Mouse (Mus musculus): ENCODE results near the gene Olfr316.
A peak's percentile ranks its signal among the peaks of the same experiment; 100 is the strongest.
"Not testable (repeated sequence)": the region's sequence is repeated elsewhere in the genome, so short reads cannot be mapped to it uniquely, and the experiment has no call there.

The Olfr316 gene

GRCm38 (mm10) chr11:58752434-58752833 is at the start of gene Olfr316:
Olfr316 (plus strand) TSS chr11:58752734.
- no peak for DNase-seq (ENCODE audit: low spot score)

DNA sequence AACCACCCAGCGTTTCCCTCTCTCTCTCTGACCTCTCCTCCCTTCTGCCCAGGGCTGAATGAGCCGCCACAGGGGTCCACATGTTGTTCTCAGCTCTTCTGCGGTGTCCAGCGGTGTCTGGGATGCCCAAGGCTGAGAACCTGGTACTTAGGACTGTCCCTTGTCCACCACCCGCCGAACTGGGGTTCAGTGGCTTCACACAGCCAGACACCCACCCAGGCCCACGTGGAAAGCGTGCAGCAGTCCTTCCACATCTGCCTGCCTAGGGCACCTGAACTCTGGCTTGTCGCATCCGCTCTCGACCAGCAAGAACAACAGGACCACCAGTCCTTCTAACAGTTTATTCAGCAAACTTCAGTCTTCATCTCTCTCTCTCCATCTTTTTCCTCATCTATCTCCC is 43.4 kb upstream of the Olfr316 start:
- DNase-seq (ENCODE audit: low spot score) = no peak

- DNase-seq (ENCODE audit: low spot score) = not testable (repeated sequence)
Measured at GRCm38 (mm10) chr11:58717723-58718122, 34.8 kb upstream of the Olfr316 start.

- DNase-seq (ENCODE audit: low spot score) = peak; percentile 6
Measured at GRCm38 (mm10) chr11:58719701-58720100, 32.8 kb upstream of the Olfr316 start.

DNA sequence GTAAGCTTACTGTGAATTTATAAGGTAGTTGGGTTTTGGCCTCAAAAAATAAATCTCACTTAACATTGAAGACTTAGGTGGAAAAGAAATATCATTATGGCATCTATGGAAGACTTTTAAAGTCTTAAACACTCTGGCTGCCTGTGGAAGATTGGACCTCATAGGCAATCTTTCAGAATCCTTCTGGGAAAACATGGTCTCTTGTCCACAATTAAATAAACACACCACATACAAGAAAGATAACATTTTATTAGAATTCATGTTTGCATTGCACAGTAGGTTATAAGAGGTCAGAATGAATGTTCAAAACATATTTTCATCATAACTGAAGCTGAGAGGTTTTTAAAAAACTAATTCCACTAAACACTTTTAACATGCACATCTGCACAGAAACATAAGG is 28.6 kb upstream of the Olfr316 start, which contains the start of gene Olfr318:
TSS of gene Olfr318 (minus strand) at position 101 of the 400 bp plus-strand sequence.
- no peak for DNase-seq (ENCODE audit: low spot score)

DNA sequence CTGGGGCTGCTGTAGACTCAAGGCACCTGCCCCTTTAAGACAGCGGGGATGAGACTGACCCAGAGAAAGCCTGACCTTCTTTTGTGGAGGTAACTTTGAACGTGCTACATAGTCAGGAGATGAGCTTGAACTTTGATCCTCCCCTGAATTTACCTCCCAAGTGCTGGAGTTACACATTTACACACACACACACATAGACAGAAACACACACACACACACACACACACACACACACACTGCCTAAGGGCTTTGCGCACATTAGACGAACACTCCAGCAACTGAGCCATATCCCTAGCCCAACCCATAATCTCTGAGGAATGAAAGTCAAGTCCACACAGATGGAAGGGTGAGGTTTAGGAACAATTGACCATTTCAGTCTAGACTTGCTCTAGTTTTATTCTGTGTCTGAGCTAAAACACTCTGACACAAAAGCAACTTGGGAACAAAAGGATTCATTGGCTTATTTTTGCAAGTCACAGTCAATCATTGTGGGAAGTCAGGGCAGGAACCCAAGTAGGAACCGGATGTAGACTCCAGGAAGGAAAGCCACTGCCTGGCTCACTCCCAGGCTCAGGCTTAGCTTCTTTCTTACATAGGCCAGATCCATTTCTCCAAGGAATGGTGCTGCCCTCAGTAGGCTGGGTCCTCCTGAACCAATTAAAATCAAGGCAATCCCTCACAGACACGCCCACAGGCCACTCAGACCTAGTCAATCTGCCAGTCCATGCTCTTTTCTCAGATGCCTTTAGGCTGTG is 24.5 kb upstream of the Olfr316 start:
- DNase-seq (ENCODE audit: low spot score) = not testable (repeated sequence)

DNA sequence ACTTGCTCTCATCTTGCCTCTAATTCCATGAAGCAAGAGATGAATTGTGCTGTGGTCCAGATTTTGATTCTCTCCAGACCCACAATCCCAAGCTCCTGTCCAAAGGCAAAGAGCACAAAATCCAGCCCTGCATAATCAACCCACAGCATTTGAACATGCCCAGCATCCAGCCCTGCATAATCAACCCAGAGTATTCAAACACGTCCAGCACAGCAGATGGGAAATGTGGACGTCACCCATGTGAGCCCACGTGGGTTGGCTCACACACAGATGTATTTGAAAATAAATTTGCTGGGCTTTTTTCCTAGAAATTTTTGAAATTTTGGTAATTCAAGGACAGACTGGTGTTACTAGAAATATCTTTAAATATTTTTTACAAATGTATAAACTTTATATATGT is 19.2 kb upstream of the Olfr316 start:
- no peak for DNase-seq (ENCODE audit: low spot score)

GRCm38 (mm10) chr11:58738792-58739262 is 13.7 kb upstream of the Olfr316 start, which contains the start of gene Olfr317:
Olfr317 (minus strand) TSS chr11:58739212.
- DNase-seq (ENCODE audit: low spot score) = no peak

DNA sequence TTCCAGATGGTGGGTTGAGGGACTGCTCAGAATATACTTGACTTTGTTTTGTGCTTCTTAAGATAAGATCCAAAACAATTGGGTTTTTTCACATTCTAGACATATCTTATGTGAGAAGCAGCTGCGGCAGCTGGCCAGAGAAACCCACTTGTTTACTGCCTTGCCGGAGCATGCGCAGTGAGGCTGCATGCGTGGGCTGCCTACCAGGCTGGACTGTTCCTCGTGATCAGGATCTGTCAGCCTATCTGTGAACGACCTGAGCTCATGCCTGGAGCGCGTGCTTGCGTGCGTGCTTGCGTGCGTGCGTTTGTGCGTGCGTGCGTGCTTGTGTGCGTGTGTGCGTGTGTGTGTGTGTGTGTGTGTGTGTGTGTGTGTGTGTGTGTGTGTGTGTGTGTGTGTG is 1.4 kb upstream of the Olfr316 start:
- not testable (repeated sequence) for DNase-seq (ENCODE audit: low spot score)

- no peak for DNase-seq (ENCODE audit: low spot score)
Measured at GRCm38 (mm10) chr11:58772888-58773287, 20.4 kb downstream of the Olfr316 start, which contains the start of gene Olfr315. Olfr315 (plus strand) TSS chr11:58773188.

- peak; percentile 18 for DNase-seq (ENCODE audit: low spot score)
Measured at GRCm38 (mm10) chr11:58782480-58783089, 30.1 kb downstream of the Olfr316 start, which contains the start of gene Olfr314. Olfr314 (plus strand) TSS chr11:58782952.

- DNase-seq (ENCODE audit: low spot score) = no peak
Measured at GRCm38 (mm10) chr11:58784182-58784581, 31.6 kb downstream of the Olfr316 start.

GRCm38 (mm10) chr11:58787651-58788050 is 35.1 kb downstream of the Olfr316 start:
- DNase-seq (ENCODE audit: low spot score) = no peak

DNA sequence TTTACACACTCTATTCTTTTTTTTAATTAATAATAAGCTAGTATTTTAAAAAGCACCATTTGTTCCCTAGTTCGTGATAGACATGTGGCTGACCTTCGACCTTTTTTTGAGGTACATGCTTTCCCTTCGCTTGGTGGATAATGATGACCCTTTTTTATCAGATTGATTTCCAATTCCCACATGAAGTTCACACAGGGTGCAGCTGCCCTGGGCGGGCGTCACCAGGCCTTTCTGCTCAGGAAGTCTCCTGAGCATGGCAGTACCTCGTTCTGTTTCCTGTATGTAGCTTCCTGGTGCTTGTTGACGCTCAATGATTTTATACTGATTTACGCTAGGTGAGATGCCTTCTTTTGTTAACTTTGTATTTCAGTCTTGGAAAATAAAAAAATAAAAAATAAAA is 35.8 kb downstream of the Olfr316 start:
- DNase-seq (ENCODE audit: low spot score) = no peak

- no peak for DNase-seq (ENCODE audit: low spot score)
Measured at GRCm38 (mm10) chr11:58789532-58789931, 37.0 kb downstream of the Olfr316 start.

GRCm38 (mm10) chr11:58790053-58790452 is 37.5 kb downstream of the Olfr316 start:
- DNase-seq (ENCODE audit: low spot score) = no peak

GRCm38 (mm10) chr11:58790646-58791045 is 38.1 kb downstream of the Olfr316 start:
- no peak for DNase-seq (ENCODE audit: low spot score)

DNA sequence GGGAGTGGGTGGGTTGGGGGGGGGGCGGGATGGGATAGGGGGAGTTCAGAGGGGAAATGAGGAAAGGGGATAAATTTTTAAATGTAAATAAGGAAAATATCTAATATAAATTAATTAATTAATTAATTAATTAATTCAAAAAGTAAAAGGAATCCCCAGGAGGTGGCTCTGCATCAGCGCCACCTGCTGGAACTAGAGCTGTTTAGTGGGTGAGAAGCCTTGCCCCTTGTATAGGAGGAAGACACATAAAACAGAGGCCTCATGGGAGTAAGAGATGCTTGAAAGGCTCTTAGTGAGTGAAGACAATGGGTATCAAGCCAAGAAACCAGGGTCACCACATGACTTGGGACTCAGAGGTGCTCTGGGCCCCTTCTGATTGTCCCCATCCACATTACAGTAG is 43.3 kb downstream of the Olfr316 start:
- no peak for DNase-seq (ENCODE audit: low spot score)

GRCm38 (mm10) chr11:58796850-58797249 is 44.3 kb downstream of the Olfr316 start:
- DNase-seq (ENCODE audit: low spot score) = no peak

DNA sequence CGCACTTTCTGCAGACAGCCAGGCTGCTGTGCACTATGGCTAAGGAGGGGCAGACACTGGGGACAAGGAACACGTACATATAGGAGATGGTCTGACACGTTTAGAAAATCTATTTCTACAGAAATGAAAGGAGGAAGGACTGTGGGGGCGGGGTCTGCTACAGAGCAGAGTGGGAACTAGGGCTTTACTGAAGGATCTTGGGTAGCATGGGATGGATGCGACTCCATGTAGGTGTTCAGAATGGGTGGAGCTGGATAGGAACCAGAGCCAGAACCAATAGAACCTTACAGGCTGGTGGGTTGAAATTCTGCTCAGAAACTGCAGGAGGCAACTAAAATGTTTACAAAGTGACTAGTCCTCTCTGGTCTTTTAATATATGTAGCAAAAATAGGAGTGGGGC is 47.2 kb downstream of the Olfr316 start:
- DNase-seq (ENCODE audit: low spot score) = no peak

- no peak for DNase-seq (ENCODE audit: low spot score)
Measured at GRCm38 (mm10) chr11:58801558-58802228, 49.2 kb downstream of the Olfr316 start, which contains the start of gene Fam183b. Fam183b (minus strand) TSS chr11:58801960.

- no peak for DNase-seq (ENCODE audit: low spot score)
Measured at GRCm38 (mm10) chr11:58803871-58804270, 51.3 kb downstream of the Olfr316 start.

Measured in MN1 (cell line).